Mouse (Mus musculus) E14TG2a.4 (cell line): ENCODE measurements around the gene Gucy2e.

ENCODE experiments used
- H3K27me3 ChIP-seq: 2 replicates; pipeline ENCODE4 v1.6.1; 2014; ENCODE audit warnings: low read length, control low read depth; ENCODE audit not compliant: insufficient read depth
- H3K36me3 ChIP-seq: 2 replicates; pipeline ENCODE4 v1.6.1; 2014; ENCODE audit warnings: low read length, control low read depth; ENCODE audit not compliant: insufficient read depth
- H3K4me1 ChIP-seq: replicated peaks from 2 replicates; pipeline ENCODE4 v1.6.1; 2014; ENCODE audit warnings: low read depth, low read length, control low read depth
- H3K4me3 ChIP-seq: replicated peaks from 2 replicates; pipeline ENCODE4 v1.5.1; 2014; ENCODE audit warnings: mild to moderate bottlenecking, low read length
- H3K9me3 ChIP-seq: 2 replicates; pipeline ENCODE4 v1.6.1; 2014; ENCODE audit warnings: low read length, control low read depth
- CTCF ChIP-seq: conservative IDR thresholded peaks from 2 replicates; pipeline ENCODE4 v1.5.1; 2014; ENCODE audit warnings: low read length
- NANOG ChIP-seq: IDR thresholded peaks from 2 replicates; pipeline ENCODE4 v1.6.1; 2014; ENCODE audit warnings: borderline replicate concordance, low read length, mixed read lengths
- POU5F1 ChIP-seq: IDR thresholded peaks from 2 replicates; pipeline ENCODE4 v1.6.1; 2014; ENCODE audit warnings: low read length, borderline replicate concordance

The Gucy2e gene

GRCm38 (mm10) chr11:69178525-69178924, 58.3 kb downstream of the Gucy2e start:
- Histone ChIP-seq H3K9me3 (no peaks in the 10 kb centered on the region), H3K4me1 (no peaks in the 10 kb centered on the region), H3K27me3 (0 out of 2 replicates have a peak, but pooled peaks cover 12% of the 10 kb centered on the region), H3K36me3 (no peaks in the 10 kb centered on the region), H3K4me3 (no peak overlapping the region)
- TF ChIP-seq CTCF = no peak
- TF ChIP-seq NANOG = no peak
- no peak for TF ChIP-seq POU5F1

DNA sequence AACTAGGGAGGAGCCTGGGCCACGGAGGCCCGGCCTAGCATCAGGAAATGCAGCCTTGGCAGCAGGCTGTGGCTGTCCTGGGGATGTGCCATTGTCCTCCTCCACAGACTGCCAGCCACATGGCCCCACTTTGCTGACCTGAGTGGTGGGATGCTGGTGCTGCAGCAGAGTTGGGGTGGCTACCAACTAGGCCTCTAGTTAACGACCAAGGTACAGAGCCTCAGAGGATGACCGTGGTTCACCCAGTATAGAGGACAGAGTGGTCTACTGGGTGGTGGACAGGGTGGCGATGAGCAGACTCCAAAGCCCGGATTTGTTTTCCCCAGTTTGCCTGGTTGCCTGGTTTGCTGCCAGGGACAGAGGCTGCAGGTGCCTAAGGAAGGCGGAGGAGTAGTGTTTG, 62.1 kb downstream of the Gucy2e start:
- Histone ChIP-seq H3K36me3 (no peaks in the 10 kb centered on the region), H3K4me1 (no peaks in the 10 kb centered on the region), H3K27me3 (peaks cover 14% of the 10 kb centered on the region; the same call in 1 of the 2 replicates), H3K9me3 (no peaks in the 10 kb centered on the region), H3K4me3 (no peak overlapping the region)
- TF ChIP-seq POU5F1 (no peak), NANOG (no peak), CTCF (no peak)

GRCm38 (mm10) chr11:69172606-69173005, 64.2 kb downstream of the Gucy2e start:
- TF ChIP-seq NANOG (no peak), POU5F1 (no peak), CTCF (no peak)
- H3K4me1 ChIP-seq = 0 out of 2 replicates have a peak, but pooled peaks cover 5% of the 10 kb centered on the region
- no peaks in the 10 kb centered on the region for H3K9me3 ChIP-seq
- peaks cover 23% of the 10 kb centered on the region; the same call in 1 of the 2 replicates for H3K27me3 ChIP-seq
- H3K36me3 ChIP-seq = no peaks in the 10 kb centered on the region
- no peak overlapping the region for H3K4me3 ChIP-seq

GRCm38 (mm10) chr11:69171626-69172025, 65.2 kb downstream of the Gucy2e start:
- Histone ChIP-seq H3K4me3 (no peak overlapping the region), H3K4me1 (peaks cover 14% of the 10 kb centered on the region; the same call in 1 of the 2 replicates), H3K36me3 (no peaks in the 10 kb centered on the region), H3K27me3 (peaks cover 29% of the 10 kb centered on the region; the same call in 1 of the 2 replicates), H3K9me3 (no peaks in the 10 kb centered on the region)
- TF ChIP-seq CTCF (peak; percentile 82), POU5F1 (no peak), NANOG (0 out of 2 replicates have a peak, but pooled peaks have one; percentile 15)

- no peak for TF ChIP-seq POU5F1
- TF ChIP-seq NANOG = no peak
- TF ChIP-seq CTCF = no peak
Measured at GRCm38 (mm10) chr11:69169313-69169712, 67.5 kb downstream of the Gucy2e start.

More at GRCm38 (mm10) chr11:69169313-69169712, 67.5 kb downstream of the Gucy2e start:
- H3K27me3 ChIP-seq = peaks cover 37% of the 10 kb centered on the region
- no peaks in the 10 kb centered on the region for H3K9me3 ChIP-seq
- H3K4me1 ChIP-seq = peaks cover 15% of the 10 kb centered on the region; the same call in 1 of the 2 replicates
- no peaks in the 10 kb centered on the region for H3K36me3 ChIP-seq
- no peak overlapping the region for H3K4me3 ChIP-seq
